Mouse (Mus musculus) liver, embryonic 11.5 days (tissue): ENCODE measurements around the gene Atp1b1. TPM values are rescaled to one million over a fixed set of nuclear protein-coding genes. Genes with fewer than 3 reads are reported as not detected.

Experiments
- polyA plus RNA-seq: library from polyadenylated mRNA; unstranded; fragments of >200 nt; fragmentation: Nextera tagmentation; extraction: Ambion mirVana; gene quantifications from 2 replicates; pipeline ENCODE4 v1.2.1, GENCODE M21; 2014

Atp1b1 gene
- polyA plus RNA-seq, 1 experiment from 2014 or later, result 18.6 TPM

Other genes with a start within 250 kb of the Atp1b1 start
- 26.6 and 31.0 TPM in 2 replicates for gene Slc19a2, start 209.3 kb downstream of the Atp1b1 start, polyA plus RNA-seq
- 7.1 and 9.4 TPM in 2 replicates for gene Ccdc181, start 182.8 kb downstream of the Atp1b1 start, polyA plus RNA-seq
- gene Nme7, start 154.2 kb downstream of the Atp1b1 start, polyA plus RNA-seq, result 20.9 and 22.0 TPM in 2 replicates
- 19.7 and 22.3 TPM in 2 replicates for gene Blzf1, start 150.9 kb downstream of the Atp1b1 start, polyA plus RNA-seq